Mouse (Mus musculus): ENCODE results near the gene Ech1.

DNA sequence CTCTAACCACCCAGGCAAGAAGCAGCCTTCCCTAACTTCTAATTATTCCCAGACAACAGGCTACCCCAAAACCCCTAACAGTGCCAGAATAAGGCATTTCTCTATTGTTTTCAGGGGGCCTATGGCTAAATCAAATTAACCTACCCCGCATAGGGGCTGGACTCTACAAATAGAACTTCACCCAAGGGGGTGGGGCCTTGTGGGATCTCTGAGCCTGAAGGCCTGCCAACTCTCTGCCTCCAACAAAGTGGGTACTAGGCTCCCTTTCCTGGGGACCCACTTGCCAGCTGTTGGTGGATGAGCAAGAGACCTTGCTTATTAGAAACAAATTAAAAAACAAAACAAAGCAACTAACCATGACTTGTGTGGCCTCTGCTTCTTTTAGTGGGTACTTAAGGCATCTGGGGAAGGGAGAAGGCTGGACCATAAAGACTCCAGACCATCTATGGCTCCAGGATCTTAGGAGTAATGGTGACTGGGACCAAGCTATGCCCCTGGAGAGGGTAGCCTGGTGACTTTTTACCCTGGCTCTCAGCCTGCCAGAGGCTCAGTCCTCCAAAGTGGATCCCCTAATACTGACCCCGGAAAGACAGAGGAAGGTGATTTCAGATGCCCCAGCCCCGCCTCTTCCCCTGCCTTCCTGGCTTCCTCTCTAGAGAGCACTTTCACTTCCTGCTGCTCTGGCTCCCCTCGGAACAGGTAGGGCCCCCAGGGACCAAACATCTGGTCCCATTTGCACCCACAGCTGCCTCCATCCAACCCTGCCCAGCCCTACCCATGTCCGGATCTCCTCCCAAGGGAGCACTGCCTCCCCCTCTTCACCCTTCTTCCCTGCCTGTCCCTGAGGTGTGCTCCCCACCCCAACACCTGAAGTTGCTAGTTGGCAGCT, 36.5 kb upstream of the Ech1 start, which contains the start of gene Rinl:
- TF ChIP-seq EP300 (IDR thresholded peaks at IDR 0.05; ENCODE audit: low read depth) (no peak), CTCF (IDR thresholded peaks at IDR 0.05; ENCODE audit: low read depth) (no peak)
